Mouse (Mus musculus): ENCODE results near the gene Dnah8.
"Not testable (repeated sequence)": the region's sequence is repeated elsewhere in the genome, so short reads cannot be mapped to it uniquely, and the experiment has no call there.

Gene Dnah8

DNA sequence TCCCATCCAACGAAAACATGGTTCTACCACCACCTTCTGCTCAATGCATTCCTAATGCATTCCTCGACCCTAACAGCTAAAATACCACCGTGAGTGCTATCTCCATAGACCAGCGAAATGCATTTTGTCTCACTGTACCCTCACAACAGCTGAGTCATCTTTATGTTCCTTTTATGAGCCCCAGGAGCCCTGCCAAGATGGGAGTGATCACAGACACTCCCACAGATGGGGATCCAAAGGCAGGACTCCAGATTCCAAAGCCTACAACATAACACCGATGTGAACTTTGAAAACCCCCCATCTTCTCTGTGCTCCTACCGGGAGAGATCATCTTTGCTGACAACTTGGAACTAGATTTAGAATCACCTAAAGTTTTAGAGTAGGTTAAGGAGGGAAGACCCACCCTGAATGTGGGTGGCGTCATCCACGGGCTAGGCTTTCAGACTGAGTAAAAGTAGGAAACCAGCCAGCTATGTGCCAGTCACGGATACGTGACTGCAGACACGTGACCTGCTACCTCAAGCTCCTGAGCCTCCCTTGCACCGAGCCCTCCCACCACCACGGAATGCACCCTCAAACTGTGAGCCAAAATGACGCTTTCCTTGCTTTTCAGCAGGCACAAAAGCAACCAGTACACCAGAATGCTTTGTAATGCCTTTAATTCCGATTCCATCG, 14.7 kb upstream of the Dnah8 start:
- DNase-seq (ENCODE audit: low spot score) = peak; percentile 56

- no peak for DNase-seq (ENCODE audit: low spot score)
Measured at GRCm38 (mm10) chr17:30609980-30610307, 14.2 kb upstream of the Dnah8 start.

DNA sequence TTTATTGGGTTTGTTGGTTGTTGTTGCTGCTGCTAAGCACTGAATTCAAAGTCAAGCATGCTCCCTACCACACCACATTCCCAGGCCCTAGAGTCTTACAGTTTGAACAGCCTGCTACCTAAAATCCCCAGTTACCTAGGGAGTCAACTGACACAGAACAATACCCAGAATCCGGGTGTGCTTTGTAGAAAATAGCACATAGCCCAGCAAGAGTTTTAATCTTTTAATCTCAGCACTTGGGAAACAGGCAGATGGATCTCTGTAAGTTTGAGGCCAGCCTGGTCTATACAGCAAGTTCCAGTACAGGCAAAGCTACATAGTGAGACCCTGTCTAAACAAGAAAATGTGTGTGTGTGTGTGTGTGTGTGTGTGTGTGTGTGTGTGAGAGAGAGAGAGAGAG, 13.4 kb upstream of the Dnah8 start:
- DNase-seq (ENCODE audit: low spot score) = no peak

- no peak for DNase-seq (ENCODE audit: low spot score)
Measured at GRCm38 (mm10) chr17:30611221-30612074, 12.7 kb upstream of the Dnah8 start.

- peak; percentile 100 for DNase-seq (ENCODE audit: low spot score)
Measured at GRCm38 (mm10) chr17:30612075-30612859, 11.9 kb upstream of the Dnah8 start.

GRCm38 (mm10) chr17:30613350-30613749, 10.8 kb upstream of the Dnah8 start:
- no peak for DNase-seq (ENCODE audit: low spot score)

GRCm38 (mm10) chr17:30616203-30616602, 8.0 kb upstream of the Dnah8 start:
- DNase-seq (ENCODE audit: low spot score) = no peak

- no peak for DNase-seq (ENCODE audit: low spot score)
Measured at GRCm38 (mm10) chr17:30618136-30618891, 5.8 kb upstream of the Dnah8 start.

DNA sequence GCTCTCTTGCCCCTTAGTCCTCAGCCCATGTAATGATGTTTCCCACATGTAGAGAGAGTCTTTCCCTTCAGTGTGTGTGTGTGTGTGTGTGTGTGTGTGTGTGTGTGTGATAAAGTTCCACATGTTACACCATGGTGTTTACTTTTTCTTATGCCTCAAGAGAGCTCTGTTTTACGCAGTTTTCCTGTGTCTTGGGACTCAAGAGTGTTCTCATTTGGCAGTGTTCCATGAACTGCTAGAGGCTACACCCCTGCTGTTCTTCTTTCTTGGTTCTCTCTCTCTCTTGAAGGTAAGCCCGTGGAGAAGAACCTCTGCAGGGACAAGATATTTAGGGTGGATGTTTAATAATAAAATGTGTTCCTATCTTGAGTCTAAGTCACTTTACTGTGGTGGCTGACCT, 5.0 kb upstream of the Dnah8 start:
- no peak for DNase-seq (ENCODE audit: low spot score)

DNA sequence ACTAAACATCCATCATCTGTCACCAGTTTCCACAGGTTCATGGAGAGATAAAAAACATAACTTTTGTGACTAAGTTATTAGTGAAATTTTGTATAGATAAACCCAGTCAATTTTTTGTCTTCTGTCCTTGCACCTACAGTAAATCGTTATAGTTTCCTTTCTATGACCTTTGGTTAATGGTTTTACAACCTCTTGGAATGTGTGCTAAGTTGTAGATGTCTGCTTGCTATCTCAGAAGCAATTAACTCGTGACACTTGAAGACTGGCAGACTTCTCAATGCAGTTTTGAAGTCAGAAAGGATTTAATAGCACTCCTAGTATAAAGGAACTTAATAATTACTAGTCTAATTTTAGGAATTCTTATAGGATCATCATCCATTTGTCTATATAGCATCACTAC, 3.6 kb upstream of the Dnah8 start:
- no peak for DNase-seq (ENCODE audit: low spot score)

- DNase-seq (ENCODE audit: low spot score) = no peak
Measured at GRCm38 (mm10) chr17:30621450-30621849, 2.7 kb upstream of the Dnah8 start.

GRCm38 (mm10) chr17:30623200-30623599, 954 bp upstream of the Dnah8 start:
- DNase-seq (ENCODE audit: low spot score) = no peak

- DNase-seq (ENCODE audit: low spot score) = not testable (repeated sequence)
Measured at GRCm38 (mm10) chr17:30626719-30627118, 2.6 kb downstream of the Dnah8 start, which contains the start of gene Glo1. Glo1 (minus strand) TSS chr17:30626871.

DNA sequence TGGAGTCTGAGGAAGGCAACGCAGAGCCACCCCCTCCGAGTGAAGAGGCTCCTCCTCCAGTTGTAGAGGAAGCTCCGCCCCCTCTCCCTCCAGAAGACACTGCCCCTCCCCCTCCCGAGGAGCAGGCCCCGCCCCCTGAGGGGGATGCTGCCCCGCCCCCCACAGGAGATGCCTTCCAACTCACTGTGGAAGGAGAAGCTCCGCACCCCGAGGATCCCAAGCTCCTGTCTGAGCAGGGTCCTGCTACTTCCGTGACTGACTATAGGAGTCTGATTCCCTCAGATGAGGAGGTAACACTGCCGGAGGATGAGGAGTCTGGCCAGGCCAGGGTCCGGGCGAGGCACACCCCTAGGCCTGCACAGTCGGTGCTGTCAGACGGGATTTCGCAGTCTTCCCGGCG, 11.2 kb downstream of the Dnah8 start:
- DNase-seq (ENCODE audit: low spot score) = peak; percentile 41

DNA sequence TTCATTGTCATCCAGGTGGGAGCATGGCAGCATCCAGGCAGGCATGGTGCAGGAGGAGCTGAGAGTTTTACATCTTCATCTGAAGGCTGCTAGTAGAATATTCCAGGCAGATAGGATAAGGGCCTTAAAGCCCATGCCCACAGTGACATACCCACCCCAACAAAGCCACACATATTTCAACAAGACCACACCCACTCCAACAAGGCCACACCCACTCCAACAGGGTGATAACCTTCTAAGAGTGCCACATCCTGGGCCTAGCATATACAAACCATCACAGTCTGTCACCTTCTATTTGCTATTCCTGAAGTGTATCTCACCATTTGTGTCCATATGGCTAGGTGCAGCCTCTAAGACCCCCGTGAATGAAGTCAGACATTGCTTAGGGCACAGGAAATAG, 13.6 kb downstream of the Dnah8 start:
- no peak for DNase-seq (ENCODE audit: low spot score)

DNA sequence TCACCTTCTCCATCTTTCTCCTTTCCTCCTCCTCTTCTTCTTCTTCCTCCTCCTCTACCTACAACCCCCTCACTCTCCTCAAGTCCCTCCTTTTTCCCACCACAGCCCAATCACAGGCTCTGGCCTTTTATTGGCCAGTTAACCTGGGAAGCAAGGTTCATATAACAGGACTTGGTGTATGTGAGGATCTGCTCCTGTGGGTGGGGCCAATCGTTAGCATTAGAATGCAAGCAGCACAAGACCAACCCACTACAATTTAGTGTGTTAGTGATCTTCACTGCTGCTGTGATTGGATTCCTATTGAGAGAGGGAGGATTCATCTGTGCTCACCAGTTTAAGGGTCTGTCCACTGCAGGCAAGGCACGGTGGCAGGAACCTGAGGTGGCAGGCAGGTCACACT, 14.8 kb downstream of the Dnah8 start:
- DNase-seq (ENCODE audit: low spot score) = no peak

- DNase-seq (ENCODE audit: low spot score) = no peak
Measured at GRCm38 (mm10) chr17:30640896-30641295, 16.7 kb downstream of the Dnah8 start.

DNA sequence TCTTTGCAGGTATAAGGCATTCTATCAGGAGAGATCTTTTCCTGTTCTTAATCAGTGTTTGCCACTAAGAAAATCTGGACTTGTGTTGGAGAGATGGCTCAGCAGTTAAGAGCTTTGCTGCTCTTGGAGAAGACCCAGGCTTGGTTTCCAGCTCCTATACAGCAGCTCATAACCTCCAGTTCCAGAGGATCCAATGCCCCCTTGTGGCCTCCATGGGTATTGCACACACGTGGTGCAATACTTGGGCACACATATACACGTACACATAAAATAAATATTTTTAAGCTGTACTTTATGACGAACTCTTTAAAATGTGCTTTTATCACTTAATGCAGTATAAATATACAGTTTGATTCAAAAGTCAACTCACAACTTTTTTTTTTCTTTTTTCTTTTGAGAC, 24.6 kb downstream of the Dnah8 start:
- DNase-seq (ENCODE audit: low spot score) = no peak

- no peak for DNase-seq (ENCODE audit: low spot score)
Measured at GRCm38 (mm10) chr17:30653010-30653409, 28.9 kb downstream of the Dnah8 start.

DNA sequence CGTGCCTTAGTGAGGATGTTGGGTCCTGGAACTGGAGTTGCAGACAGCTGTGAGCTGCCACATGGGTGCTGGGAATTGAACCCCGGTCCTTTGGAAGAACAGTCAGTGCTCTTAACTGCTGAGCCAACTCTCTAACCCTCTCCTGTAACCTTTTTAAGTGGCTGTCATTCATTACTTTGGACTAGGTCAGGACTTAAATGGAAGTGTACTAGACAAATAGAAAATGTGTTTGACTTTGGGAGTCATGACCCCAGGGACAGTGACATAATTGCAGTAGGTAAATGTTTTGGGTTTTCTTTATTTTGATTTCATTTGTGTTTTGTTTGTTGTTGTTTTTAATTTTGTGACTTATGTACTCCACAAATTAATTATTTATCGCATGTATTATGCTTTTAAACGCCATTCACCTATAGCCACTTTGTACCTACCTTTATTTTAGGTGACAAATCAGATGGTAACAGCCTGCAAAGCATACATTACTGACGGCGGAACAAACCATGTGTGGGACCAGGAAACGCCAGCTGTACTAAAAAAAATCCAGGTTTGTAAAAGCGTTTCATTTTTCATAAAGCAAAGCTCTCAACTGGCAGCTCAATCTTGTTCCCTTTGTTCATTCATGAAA, 33.5 kb downstream of the Dnah8 start:
- DNase-seq (ENCODE audit: low spot score) = no peak

GRCm38 (mm10) chr17:30658152-30658544, 34.0 kb downstream of the Dnah8 start:
- peak; percentile 81 for DNase-seq (ENCODE audit: low spot score)

DNA sequence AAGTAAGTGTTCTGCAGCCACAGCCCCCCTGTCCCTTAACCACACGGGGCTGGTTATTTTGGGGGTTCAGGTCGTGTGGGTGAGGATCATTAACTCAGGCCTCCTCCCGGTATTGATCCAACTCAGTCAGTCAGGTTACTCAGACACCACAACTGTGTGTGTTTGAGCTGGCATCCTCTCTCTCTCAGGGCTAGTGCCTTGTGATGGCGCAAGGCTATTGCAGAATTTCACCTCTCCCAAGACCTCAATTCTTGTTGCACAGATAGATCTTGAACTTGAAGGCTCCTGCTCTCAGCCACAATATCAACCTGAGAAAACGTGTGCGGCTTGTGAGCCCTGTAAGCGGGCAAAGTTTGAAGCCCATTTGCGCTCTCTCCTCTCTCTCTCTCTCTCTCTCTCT, 38.0 kb downstream of the Dnah8 start:
- DNase-seq (ENCODE audit: low spot score) = no peak

Data from urinary bladder, postnatal 14 days (tissue).